Mouse (Mus musculus) liver, embryonic 14.5 days (tissue): ENCODE data around the gene Dusp2. TPM values are rescaled to one million over a fixed set of nuclear protein-coding genes. Genes with fewer than 3 reads are reported as not detected.

Source experiments
- ATAC-seq: fragments of 200-750 bp; cut with Nextera tagmentation; 2 replicates; pipeline ENCODE4 v1.8.0; 2017; ENCODE audit warnings: moderate number of reproducible peaks, mild to moderate bottlenecking, moderate library complexity; ENCODE audit not compliant: insufficient read depth
- DNase-seq, 3 experiments: peaks; one replicate each; pipeline ENCODE4 v3.0.0-alpha.2; 2012 to 2013; ENCODE audit warnings: low read depth in 3 of 3, low spot score in 3 of 3
- H3K27ac ChIP-seq: fragments of 300-500 bp; sonication (generic); 2 replicates; pipeline ENCODE4 v1.5.1; 2014; ENCODE audit warnings: moderate library complexity, mild to moderate bottlenecking, control low read depth, inconsistent platforms
- H3K27me3 ChIP-seq: fragments of 300-500 bp; sonication (generic); 2 replicates; pipeline ENCODE4 v1.6.1; 2014; ENCODE audit warnings: mild to moderate bottlenecking, low read length, moderate library complexity; ENCODE audit not compliant: control insufficient read depth, insufficient read depth
- H3K36me3 ChIP-seq: fragments of 300-500 bp; sonication (generic); replicated peaks from 2 replicates; pipeline ENCODE4 v1.6.1; 2014; ENCODE audit warnings: low read depth; ENCODE audit not compliant: control insufficient read depth, insufficient read depth
- H3K4me1 ChIP-seq, 2 experiments: fragments of 200-500 bp in 1 of 2; fragments of 300-500 bp in 1 of 2; sonication (generic) in 1 of 2; replicated peaks; 2 replicates each; pipeline ENCODE4 v1.6.1; 2012 to 2014; ENCODE audit warnings: antibody characterized with exemption in 1 of 2, inconsistent platforms in 1 of 2, low read length in 1 of 2; ENCODE audit not compliant: control insufficient read depth in 2 of 2, insufficient read depth in 2 of 2
- H3K4me2 ChIP-seq: fragments of 300-500 bp; sonication (generic); 2 replicates; pipeline ENCODE4 v1.6.1; 2014; ENCODE audit warnings: low read depth, mild to moderate bottlenecking, control low read depth, moderate library complexity
- H3K4me3 ChIP-seq, 2 experiments: fragments of 200-500 bp in 1 of 2; fragments of 300-500 bp in 1 of 2; sonication (generic) in 1 of 2; 2 replicates each; pipeline ENCODE4 v1.5.1; 2012 to 2014; ENCODE audit warnings: low read depth in 2 of 2, low read length in 2 of 2, mild to moderate bottlenecking in 2 of 2, control low read depth in 1 of 2, inconsistent platforms in 1 of 2, moderate library complexity in 1 of 2; ENCODE audit not compliant: insufficient read depth in 1 of 2
- H3K9ac ChIP-seq: fragments of 300-500 bp; sonication (generic); replicated peaks from 2 replicates; pipeline ENCODE4 v1.6.1; 2014; ENCODE audit warnings: mild to moderate bottlenecking, control low read depth, moderate library complexity
- H3K9me3 ChIP-seq: fragments of 300-500 bp; sonication (generic); 2 replicates; pipeline ENCODE4 v1.6.1; 2016; ENCODE audit warnings: low read length, mixed read lengths; ENCODE audit not compliant: control insufficient read depth
- CTCF ChIP-seq: IDR thresholded peaks from 2 replicates; pipeline ENCODE4 v1.5.1; 2016; ENCODE audit warnings: antibody characterized with exemption, low read depth, control low read depth
- EP300 ChIP-seq: IDR thresholded peaks from 2 replicates; pipeline ENCODE4 v1.6.1; 2016; ENCODE audit warnings: antibody characterized with exemption, low read depth
- WGBS: fragments of 180-500 bp; shearing (Covaris S2); extraction: QIAGEN DNeasy Blood & Tissue Kit; methylation state at CpG from one replicate; pipeline ENCODE4 v1.1.7; 2014; ENCODE audit not compliant: insufficient replicate concordance; 5-methylcytosine and 5-hydroxymethylcytosine counted together
- polyA plus RNA-seq, 2 experiments: library from polyadenylated mRNA; depleted of rRNA in 1 of 2; stranded (reverse) in 1 of 2; unstranded in 1 of 2; fragments of >200 nt; fragmentation: Nextera tagmentation in 1 of 2; extraction: Ambion mirVana in 1 of 2; gene quantifications; 2 replicates each; pipeline versions ENCODE4 v1.2.1 to v1.2.3; 2012 to 2014

Gene Dusp2
- polyA plus RNA-seq, 2 experiments = 1.5 to 1.8 TPM

DNA sequence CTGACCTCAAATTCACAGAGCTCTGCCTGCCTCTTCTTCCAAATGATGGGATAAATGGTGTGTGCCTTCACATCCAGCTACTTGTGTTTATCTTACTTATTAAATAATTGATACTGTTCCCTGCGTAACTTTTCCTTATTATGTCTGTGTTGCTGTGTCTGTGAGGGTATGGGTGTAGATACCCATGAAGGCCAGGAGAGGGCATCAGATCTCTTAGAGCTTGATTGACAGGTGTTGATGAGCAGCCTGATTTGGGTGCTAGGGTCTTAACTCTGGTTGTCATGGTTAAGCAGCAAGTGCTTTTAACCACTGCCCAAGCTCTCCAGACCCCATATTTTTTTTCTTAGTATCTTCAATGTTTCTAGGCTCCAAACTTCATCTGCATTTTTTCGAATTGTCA is 27.3 kb upstream of the Dusp2 start:
- Histone ChIP-seq H3K36me3 (no peaks in the 10 kb centered on the region), H3K9ac (no peak overlapping the region), H3K4me3 (no peak overlapping the region), H3K4me1 (no peaks in the 10 kb centered on the region), H3K27ac (no peak overlapping the region), H3K4me2 (no peak overlapping the region), H3K9me3 (no peaks in the 10 kb centered on the region), H3K27me3 (no peaks in the 10 kb centered on the region)
- WGBS = 75% methylated on average over 2 of the region's 2 CpGs
- no peak for DNase-seq
- no peak for ATAC-seq
- TF ChIP-seq CTCF (peak; percentile 61), EP300 (no peak)

- TF ChIP-seq EP300 (no peak), CTCF (no peak)
- DNase-seq (no peak), ATAC-seq (no peak)
- Histone ChIP-seq H3K9ac (no peak overlapping the region), H3K4me1 (no peaks in the 10 kb centered on the region), H3K4me2 (no peak overlapping the region), H3K27me3 (no peaks in the 10 kb centered on the region), H3K4me3 (no peak overlapping the region), H3K27ac (no peak overlapping the region), H3K9me3 (no peaks in the 10 kb centered on the region), H3K36me3 (no peaks in the 10 kb centered on the region)
- WGBS = 13% methylated on average over 2 of the region's 2 CpGs
Measured at GRCm38 (mm10) chr2:127310246-127310645, 25.7 kb upstream of the Dusp2 start.

DNA sequence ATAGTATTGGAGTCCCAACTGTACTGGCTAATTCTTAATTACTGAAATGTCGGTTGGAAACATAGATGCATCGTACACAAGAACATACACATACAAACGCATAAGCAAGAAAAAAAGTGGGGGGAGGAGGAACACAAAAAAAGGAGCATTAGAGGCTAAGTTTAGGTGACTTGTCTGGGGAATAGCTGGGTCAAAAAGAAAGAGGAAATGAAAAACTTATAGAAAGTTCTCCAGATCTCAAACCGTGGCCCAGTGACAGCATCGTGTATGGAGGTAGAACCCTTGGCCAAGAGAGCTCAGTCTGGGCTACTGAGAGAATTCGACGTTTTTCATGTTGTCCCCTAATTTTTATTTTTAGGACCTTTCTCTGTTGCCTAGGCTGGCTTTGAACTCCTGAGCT is 25.3 kb upstream of the Dusp2 start:
- no peak overlapping the region for H3K4me2 ChIP-seq
- H3K4me3 ChIP-seq = no peak overlapping the region
- no peaks in the 10 kb centered on the region for H3K4me1 ChIP-seq
- H3K9ac ChIP-seq = no peak overlapping the region
- no peak overlapping the region for H3K27ac ChIP-seq
- H3K27me3 ChIP-seq = no peaks in the 10 kb centered on the region
- DNase-seq = no peak
- no peaks in the 10 kb centered on the region for H3K36me3 ChIP-seq
- TF ChIP-seq EP300 = no peak
- no peak for TF ChIP-seq CTCF
- H3K9me3 ChIP-seq = no peaks in the 10 kb centered on the region
- WGBS = 69% methylated on average over 7 of the region's 7 CpGs
- no peak for ATAC-seq

DNA sequence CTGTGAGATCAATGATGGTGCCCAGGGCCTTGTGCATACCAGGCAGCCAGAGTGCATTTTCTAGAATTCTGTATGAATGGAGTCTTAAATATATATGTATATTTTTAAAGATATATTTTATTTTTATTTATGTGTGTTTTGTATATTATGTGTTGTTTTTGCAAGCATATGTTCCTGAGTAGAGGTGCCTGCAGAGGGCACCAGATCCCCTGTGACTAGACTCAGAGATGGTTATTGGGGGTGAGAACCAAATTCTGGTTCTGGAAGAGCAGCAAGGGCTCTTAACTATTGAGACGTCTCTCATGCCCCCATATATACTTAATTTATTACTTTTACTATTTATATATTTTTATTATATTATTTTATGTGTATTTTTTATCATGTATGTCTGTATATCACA is 24.8 kb upstream of the Dusp2 start:
- H3K36me3 ChIP-seq = no peaks in the 10 kb centered on the region
- ATAC-seq (no peak), DNase-seq (no peak)
- TF ChIP-seq EP300 = no peak
- TF ChIP-seq CTCF = no peak
- H3K9me3 ChIP-seq = no peaks in the 10 kb centered on the region
- no peaks in the 10 kb centered on the region for H3K27me3 ChIP-seq
- no peaks in the 10 kb centered on the region for H3K4me1 ChIP-seq
- WGBS = 61% methylated on average over 1 of the region's 1 CpGs
- H3K27ac ChIP-seq = no peak overlapping the region
- H3K4me2 ChIP-seq = no peak overlapping the region
- H3K4me3 ChIP-seq = no peak overlapping the region
- no peak overlapping the region for H3K9ac ChIP-seq

- Histone ChIP-seq H3K27me3 (no peaks in the 10 kb centered on the region), H3K9ac (no peak overlapping the region), H3K27ac (no peak overlapping the region), H3K9me3 (no peaks in the 10 kb centered on the region), H3K36me3 (no peaks in the 10 kb centered on the region), H3K4me2 (no peak overlapping the region), H3K4me3 (no peak overlapping the region), H3K4me1 (no peaks in the 10 kb centered on the region)
- ATAC-seq = no peak
- TF ChIP-seq CTCF = no peak
- no peak for TF ChIP-seq EP300
- no peak for DNase-seq
- 72% methylated on average over 4 of the region's 4 CpGs for WGBS
Measured at GRCm38 (mm10) chr2:127312801-127313200, 23.2 kb upstream of the Dusp2 start.

- no peak overlapping the region for H3K9ac ChIP-seq
- no peak overlapping the region for H3K27ac ChIP-seq
- no peak overlapping the region for H3K4me3 ChIP-seq
- H3K36me3 ChIP-seq = no peaks in the 10 kb centered on the region
- no peak overlapping the region for H3K4me2 ChIP-seq
- no peaks in the 10 kb centered on the region for H3K4me1 ChIP-seq
- DNase-seq (no peak), ATAC-seq (peak; percentile 31; the same call in 1 of the 2 replicates)
- 44% methylated on average over 4 of the region's 4 CpGs for WGBS
- H3K27me3 ChIP-seq = no peaks in the 10 kb centered on the region
- no peaks in the 10 kb centered on the region for H3K9me3 ChIP-seq
- TF ChIP-seq CTCF (peak; percentile 43), EP300 (no peak)
Measured at GRCm38 (mm10) chr2:127313878-127314277, 22.1 kb upstream of the Dusp2 start.
